Mouse (Mus musculus) midbrain, embryonic 12.5 days (tissue): ENCODE measurements at regions not wholly inside any gene's neighbourhood (a gene's known extent, or its start where the extent isn't known, plus 50 kb on each side); places are given as distances from the start of the nearest gene placed in this dataset.

Experiments
- ATAC-seq: fragments of 200-750 bp; cut with Nextera tagmentation; 2 replicates; pipeline ENCODE4 v1.8.0; 2017; ENCODE audit warnings: low read depth, moderate TSS enrichment, moderate library complexity; ENCODE audit not compliant: low FRiP score
- H3K27ac ChIP-seq: fragments of 300-500 bp; sonication (generic); replicated peaks from 2 replicates; pipeline ENCODE4 v1.5.1; 2016; ENCODE audit warnings: mild to moderate bottlenecking
- H3K27me3 ChIP-seq: fragments of 300-500 bp; sonication (generic); 2 replicates; pipeline ENCODE4 v1.6.1; 2016; ENCODE audit warnings: mild to moderate bottlenecking
- H3K36me3 ChIP-seq: fragments of 300-500 bp; sonication (generic); 2 replicates; pipeline ENCODE4 v1.6.1; 2016
- H3K4me1 ChIP-seq: fragments of 300-500 bp; sonication (generic); 2 replicates; pipeline ENCODE4 v1.6.1; 2016
- H3K4me2 ChIP-seq: fragments of 300-500 bp; sonication (generic); replicated peaks from 2 replicates; pipeline ENCODE4 v1.6.1; 2016; ENCODE audit warnings: mild to moderate bottlenecking, moderate library complexity
- H3K4me3 ChIP-seq: fragments of 300-500 bp; sonication (generic); 2 replicates; pipeline ENCODE4 v1.5.1; 2016; ENCODE audit warnings: mild to moderate bottlenecking
- H3K9ac ChIP-seq: fragments of 300-500 bp; sonication (generic); replicated peaks from 2 replicates; pipeline ENCODE4 v1.6.1; 2016; ENCODE audit warnings: mild to moderate bottlenecking, moderate library complexity
- H3K9me3 ChIP-seq: fragments of 300-500 bp; sonication (generic); 2 replicates; pipeline ENCODE4 v1.6.1; 2016; ENCODE audit warnings: mild to moderate bottlenecking
- WGBS: fragments of 180-500 bp; shearing (Covaris S2); methylation state at CpG from one replicate; pipeline ENCODE4 v1.1.7; 2016; 5-methylcytosine and 5-hydroxymethylcytosine counted together

GRCm38 (mm10) chr1:143911230-143911629, 92.7 kb downstream of the Rgs2 start:
- no peak overlapping the region for H3K27ac ChIP-seq
- no peak overlapping the region for H3K4me3 ChIP-seq
- H3K9me3 ChIP-seq: no peaks in the 10 kb centered on the region
- H3K36me3 ChIP-seq: no peaks in the 10 kb centered on the region
- peaks cover 10% of the 10 kb centered on the region for H3K27me3 ChIP-seq
- no peak for ATAC-seq
- no peaks in the 10 kb centered on the region for H3K4me1 ChIP-seq
- WGBS: 76% methylated on average over 3 of the region's 3 CpGs
- H3K4me2 ChIP-seq: no peak overlapping the region
- no peak overlapping the region for H3K9ac ChIP-seq

GRCm38 (mm10) chr1:143910530-143910929, 93.4 kb downstream of the Rgs2 start:
- H3K4me3 ChIP-seq: no peak overlapping the region
- no peak overlapping the region for H3K4me2 ChIP-seq
- H3K36me3 ChIP-seq: no peaks in the 10 kb centered on the region
- no peaks in the 10 kb centered on the region for H3K4me1 ChIP-seq
- H3K27me3 ChIP-seq: peaks cover 6% of the 10 kb centered on the region; the same call in 1 of the 2 replicates
- ATAC-seq: no peak
- no peak overlapping the region for H3K27ac ChIP-seq
- H3K9me3 ChIP-seq: no peaks in the 10 kb centered on the region
- no peak overlapping the region for H3K9ac ChIP-seq

- Histone ChIP-seq H3K9me3 (no peaks in the 10 kb centered on the region), H3K4me2 (no peak overlapping the region), H3K27ac (no peak overlapping the region), H3K4me3 (no peak overlapping the region), H3K36me3 (no peaks in the 10 kb centered on the region), H3K4me1 (no peaks in the 10 kb centered on the region), H3K9ac (no peak overlapping the region), H3K27me3 (peaks cover 3% of the 10 kb centered on the region; the same call in 1 of the 2 replicates)
- ATAC-seq: no peak
- WGBS: 78% methylated on average over 6 of the region's 6 CpGs
These were observed 96.6 kb downstream of the Rgs2 start for GRCm38 (mm10) chr1:143907312-143907711.

GRCm38 (mm10) chr1:143906881-143907280, 97.1 kb downstream of the Rgs2 start:
- H3K36me3 ChIP-seq: no peaks in the 10 kb centered on the region
- H3K4me1 ChIP-seq: no peaks in the 10 kb centered on the region
- H3K4me3 ChIP-seq: no peak overlapping the region
- H3K27ac ChIP-seq: no peak overlapping the region
- no peaks in the 10 kb centered on the region for H3K27me3 ChIP-seq
- no peak overlapping the region for H3K4me2 ChIP-seq
- no peak for ATAC-seq
- no peak overlapping the region for H3K9ac ChIP-seq
- H3K9me3 ChIP-seq: no peaks in the 10 kb centered on the region

GRCm38 (mm10) chr1:143903985-143904384, 100.0 kb downstream of the Rgs2 start:
- Histone ChIP-seq H3K36me3 (no peaks in the 10 kb centered on the region), H3K27ac (no peak overlapping the region), H3K9me3 (no peaks in the 10 kb centered on the region), H3K4me2 (no peak overlapping the region), H3K4me3 (no peak overlapping the region), H3K9ac (no peak overlapping the region), H3K4me1 (no peaks in the 10 kb centered on the region), H3K27me3 (no peaks in the 10 kb centered on the region)
- no peak for ATAC-seq
- WGBS: 84% methylated on average over 3 of the region's 3 CpGs

- no peak for ATAC-seq
- Histone ChIP-seq H3K36me3 (no peaks in the 10 kb centered on the region), H3K27ac (no peak overlapping the region), H3K9me3 (no peaks in the 10 kb centered on the region), H3K4me3 (no peak overlapping the region), H3K4me1 (no peaks in the 10 kb centered on the region), H3K27me3 (no peaks in the 10 kb centered on the region), H3K4me2 (no peak overlapping the region), H3K9ac (no peak overlapping the region)
- WGBS: 89% methylated on average over 5 of the region's 5 CpGs
These were observed 100.7 kb downstream of the Rgs2 start for GRCm38 (mm10) chr1:143903234-143903633.

GRCm38 (mm10) chr1:143901127-143901920, 102.6 kb downstream of the Rgs2 start:
- Histone ChIP-seq H3K9ac (no peak overlapping the region), H3K4me1 (no peaks in the 10 kb centered on the region), H3K4me3 (no peak overlapping the region), H3K27ac (no peak overlapping the region), H3K36me3 (no peaks in the 10 kb centered on the region), H3K4me2 (no peak overlapping the region), H3K9me3 (no peaks in the 10 kb centered on the region), H3K27me3 (no peaks in the 10 kb centered on the region)
- 93% methylated on average over 6 of the region's 6 CpGs for WGBS
- ATAC-seq: no peak

GRCm38 (mm10) chr1:143888510-143888909, 111.4 kb downstream of the Uchl5 start:
- Histone ChIP-seq H3K27me3 (no peaks in the 10 kb centered on the region), H3K9me3 (no peaks in the 10 kb centered on the region), H3K27ac (no peak overlapping the region), H3K4me1 (no peaks in the 10 kb centered on the region), H3K4me2 (no peak overlapping the region), H3K4me3 (no peak overlapping the region), H3K9ac (no peak overlapping the region), H3K36me3 (no peaks in the 10 kb centered on the region)
- no peak for ATAC-seq
- 92% methylated on average over 2 of the region's 2 CpGs for WGBS

GRCm38 (mm10) chr1:143888065-143888464, 111.0 kb downstream of the Uchl5 start:
- H3K4me1 ChIP-seq: no peaks in the 10 kb centered on the region
- no peak for ATAC-seq
- H3K4me2 ChIP-seq: no peak overlapping the region
- WGBS: 91% methylated on average over 5 of the region's 5 CpGs
- no peaks in the 10 kb centered on the region for H3K27me3 ChIP-seq
- no peak overlapping the region for H3K9ac ChIP-seq
- H3K9me3 ChIP-seq: no peaks in the 10 kb centered on the region
- H3K36me3 ChIP-seq: no peaks in the 10 kb centered on the region
- no peak overlapping the region for H3K27ac ChIP-seq
- H3K4me3 ChIP-seq: no peak overlapping the region

GRCm38 (mm10) chr1:143886014-143886413, 108.9 kb downstream of the Uchl5 start:
- no peaks in the 10 kb centered on the region for H3K27me3 ChIP-seq
- H3K9me3 ChIP-seq: no peaks in the 10 kb centered on the region
- H3K36me3 ChIP-seq: no peaks in the 10 kb centered on the region
- no peak overlapping the region for H3K27ac ChIP-seq
- no peak overlapping the region for H3K4me3 ChIP-seq
- WGBS: 85% methylated on average over 1 of the region's 1 CpGs
- H3K9ac ChIP-seq: no peak overlapping the region
- no peak for ATAC-seq
- H3K4me2 ChIP-seq: no peak overlapping the region
- no peaks in the 10 kb centered on the region for H3K4me1 ChIP-seq

- no peaks in the 10 kb centered on the region for H3K9me3 ChIP-seq
- no peak overlapping the region for H3K27ac ChIP-seq
- no peak for ATAC-seq
- H3K4me2 ChIP-seq: no peak overlapping the region
- no peaks in the 10 kb centered on the region for H3K4me1 ChIP-seq
- H3K4me3 ChIP-seq: no peak overlapping the region
- H3K27me3 ChIP-seq: no peaks in the 10 kb centered on the region
- no peak overlapping the region for H3K9ac ChIP-seq
- no peaks in the 10 kb centered on the region for H3K36me3 ChIP-seq
- WGBS: 64% methylated on average over 6 of the region's 6 CpGs
These were observed 104.1 kb downstream of the Uchl5 start for GRCm38 (mm10) chr1:143881192-143881591.

- Histone ChIP-seq H3K36me3 (no peaks in the 10 kb centered on the region), H3K9ac (no peak overlapping the region), H3K4me2 (no peak overlapping the region), H3K9me3 (no peaks in the 10 kb centered on the region), H3K4me1 (no peaks in the 10 kb centered on the region), H3K27ac (no peak overlapping the region), H3K27me3 (no peaks in the 10 kb centered on the region), H3K4me3 (no peak overlapping the region)
- WGBS: 93% methylated on average over 5 of the region's 5 CpGs
- ATAC-seq: no peak
These were observed 102.5 kb downstream of the Uchl5 start for GRCm38 (mm10) chr1:143879622-143880021.

GRCm38 (mm10) chr1:143878266-143878665, 101.2 kb downstream of the Uchl5 start:
- no peaks in the 10 kb centered on the region for H3K27me3 ChIP-seq
- H3K27ac ChIP-seq: no peak overlapping the region
- 76% methylated on average over 2 of the region's 2 CpGs for WGBS
- H3K4me3 ChIP-seq: no peak overlapping the region
- no peaks in the 10 kb centered on the region for H3K36me3 ChIP-seq
- no peaks in the 10 kb centered on the region for H3K4me1 ChIP-seq
- no peak for ATAC-seq
- no peak overlapping the region for H3K4me2 ChIP-seq
- no peaks in the 10 kb centered on the region for H3K9me3 ChIP-seq
- no peak overlapping the region for H3K9ac ChIP-seq
